Mouse (Mus musculus) cerebellum, adult 2 months (tissue): ENCODE data around the gene Plcxd1.

ENCODE experiments used
- CTCF ChIP-seq: fragments of 200-500 bp; IDR thresholded peaks from 2 replicates; pipeline ENCODE4 v1.5.1; 2011; ENCODE audit warnings: low read depth, mild to moderate bottlenecking, control low read depth, low read length, moderate library complexity, borderline replicate concordance; ENCODE audit not compliant: insufficient read depth
- POLR2A ChIP-seq: fragments of 200-500 bp; IDR thresholded peaks from 2 replicates; pipeline ENCODE4 v1.6.1; 2011; ENCODE audit warnings: low read length, control low read depth, borderline replicate concordance; ENCODE audit not compliant: insufficient read depth

DNA sequence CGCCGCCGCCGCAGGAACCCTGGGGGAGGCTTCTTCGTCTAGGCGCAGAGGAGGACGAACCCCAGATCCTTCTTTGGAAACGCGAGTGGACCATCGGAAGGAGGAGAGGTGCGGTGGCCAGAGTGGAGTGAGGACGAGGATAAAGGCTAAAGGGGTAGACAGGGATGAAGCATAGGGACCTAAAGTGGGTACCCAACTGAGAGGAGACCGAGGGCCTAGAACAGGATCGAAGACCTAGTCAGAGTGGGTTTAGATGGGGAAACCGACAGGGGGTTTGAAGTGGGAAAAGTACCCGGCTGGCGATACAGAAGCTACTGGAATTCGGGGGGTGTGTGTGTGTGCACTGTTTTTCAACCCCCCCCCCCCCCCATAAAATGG, 36.3 kb downstream of the Plcxd1 start:
- TF ChIP-seq CTCF (no peak), POLR2A (no peak)
